Mouse (Mus musculus) urinary bladder, postnatal 36 days (tissue): ENCODE measurements at regions not wholly inside any gene's neighbourhood (a gene's known extent, or its start where the extent isn't known, plus 50 kb on each side); places are given as distances from the start of the nearest gene placed in this dataset.

Experiments used
- DNase-seq, 2 experiments: peaks; one replicate each; pipeline ENCODE4 v3.0.0; 2022; ENCODE audit warnings: low spot score in 2 of 2, mixed read lengths in 1 of 2

GRCm38 (mm10) chr2:79185234-79186101 is 69.8 kb upstream of the Itga4 start:
- DNase-seq = no peak

GRCm38 (mm10) chr2:79186878-79187277 is 68.3 kb upstream of the Itga4 start:
- no peak for DNase-seq

- DNase-seq = no peak
These were observed 66.6 kb upstream of the Itga4 start for GRCm38 (mm10) chr2:79188511-79189193.

- peak in 1 of 2 experiments; percentile 9 for DNase-seq
These were observed 61.4 kb upstream of the Itga4 start for GRCm38 (mm10) chr2:79193851-79194250.

GRCm38 (mm10) chr2:79201677-79202076 is 53.5 kb upstream of the Itga4 start:
- DNase-seq = no peak
